Mouse (Mus musculus) erythroblast, embryonic 14.5 days (primary cell): ENCODE results near the gene Exosc10. TPM values are rescaled to one million over a fixed set of nuclear protein-coding genes. Genes with fewer than 3 reads are reported as not detected.

ENCODE experiments used
- H3K27me3 ChIP-seq: 2 replicates; pipeline ENCODE4 v1.6.1; 2012; ENCODE audit warnings: inconsistent platforms; ENCODE audit not compliant: control insufficient read depth
- H3K36me3 ChIP-seq: 2 replicates; pipeline ENCODE4 v1.6.1; 2012; ENCODE audit warnings: mild to moderate bottlenecking, inconsistent platforms; ENCODE audit not compliant: control insufficient read depth
- H3K4me1 ChIP-seq: 2 replicates; pipeline ENCODE4 v1.6.1; 2012; ENCODE audit warnings: inconsistent platforms; ENCODE audit not compliant: control insufficient read depth
- H3K4me3 ChIP-seq: replicated peaks from 2 replicates; pipeline ENCODE3; 2012; ENCODE audit warnings: moderate library complexity, mild to moderate bottlenecking, inconsistent platforms
- H3K9me3 ChIP-seq: 2 replicates; pipeline ENCODE4 v1.6.1; 2012; ENCODE audit warnings: low read length, inconsistent platforms, mixed read lengths; ENCODE audit not compliant: control insufficient read depth
- GATA1 ChIP-seq: IDR thresholded peaks from 2 replicates; pipeline ENCODE4 v1.6.1; 2012; ENCODE audit warnings: low read length, inconsistent platforms, mixed read lengths
- TAL1 ChIP-seq: IDR thresholded peaks from 3 replicates; pipeline ENCODE4 v1.6.1; 2012; ENCODE audit warnings: low read length, inconsistent platforms, mixed read lengths
- polyA plus RNA-seq: library from polyadenylated mRNA; stranded (reverse); fragments of >175 nt; gene quantifications from 2 replicates; pipeline ENCODE4 v1.2.3, GENCODE M21; 2012

The Exosc10 gene
- polyA plus RNA-seq, 1 experiment, result 3.1 TPM

- Histone ChIP-seq H3K36me3 (peaks cover 81% of the 10 kb centered on the region), H3K27me3 (no peaks in the 10 kb centered on the region), H3K4me1 (no peaks in the 10 kb centered on the region), H3K9me3 (no peaks in the 10 kb centered on the region), H3K4me3 (no peak overlapping the region)
- TF ChIP-seq TAL1, result no peak
- TF ChIP-seq GATA1, result no peak
Observed at GRCm38 (mm10) chr4:148612557-148612956, 54.3 kb downstream of the Exosc10 start.

GRCm38 (mm10) chr4:148613738-148614137 is 55.5 kb downstream of the Exosc10 start:
- Histone ChIP-seq H3K4me1 (no peaks in the 10 kb centered on the region), H3K27me3 (no peaks in the 10 kb centered on the region), H3K9me3 (no peaks in the 10 kb centered on the region), H3K4me3 (no peak overlapping the region), H3K36me3 (peaks cover 93% of the 10 kb centered on the region)
- TF ChIP-seq GATA1 (no peak), TAL1 (no peak)

- TF ChIP-seq GATA1, result no peak
- no peak for TF ChIP-seq TAL1
- Histone ChIP-seq H3K4me1 (peaks cover 13% of the 10 kb centered on the region), H3K4me3 (no peak overlapping the region), H3K9me3 (no peaks in the 10 kb centered on the region), H3K36me3 (peaks cover 100% of the 10 kb centered on the region), H3K27me3 (no peaks in the 10 kb centered on the region)
Observed at GRCm38 (mm10) chr4:148619805-148620204, 61.6 kb downstream of the Exosc10 start.

- Histone ChIP-seq H3K4me1 (peaks cover 19% of the 10 kb centered on the region), H3K9me3 (no peaks in the 10 kb centered on the region), H3K4me3 (no peak overlapping the region), H3K36me3 (peaks cover 98% of the 10 kb centered on the region), H3K27me3 (no peaks in the 10 kb centered on the region)
- no peak for TF ChIP-seq GATA1
- TF ChIP-seq TAL1, result no peak
Observed at GRCm38 (mm10) chr4:148620718-148621117, 62.5 kb downstream of the Exosc10 start.

- Histone ChIP-seq H3K4me3 (no peak overlapping the region), H3K36me3 (peaks cover 81% of the 10 kb centered on the region), H3K4me1 (peaks cover 29% of the 10 kb centered on the region), H3K9me3 (no peaks in the 10 kb centered on the region), H3K27me3 (no peaks in the 10 kb centered on the region)
- TF ChIP-seq TAL1 (no peak), GATA1 (no peak)
Observed at GRCm38 (mm10) chr4:148622485-148622884, 64.3 kb downstream of the Exosc10 start.

GRCm38 (mm10) chr4:148623609-148624008 is 65.4 kb downstream of the Exosc10 start:
- Histone ChIP-seq H3K27me3 (no peaks in the 10 kb centered on the region), H3K4me1 (peaks cover 35% of the 10 kb centered on the region), H3K36me3 (peaks cover 70% of the 10 kb centered on the region), H3K4me3 (peak overlapping the region; percentile 18), H3K9me3 (no peaks in the 10 kb centered on the region)
- no peak for TF ChIP-seq TAL1
- TF ChIP-seq GATA1, result no peak

GRCm38 (mm10) chr4:148625010-148625409 is 66.8 kb downstream of the Exosc10 start:
- peaks cover 56% of the 10 kb centered on the region for H3K36me3 ChIP-seq
- no peaks in the 10 kb centered on the region for H3K27me3 ChIP-seq
- TF ChIP-seq GATA1 (no peak), TAL1 (no peak)
- H3K4me3 ChIP-seq, result peak overlapping the region; percentile 100
- H3K4me1 ChIP-seq, result peaks cover 35% of the 10 kb centered on the region
- H3K9me3 ChIP-seq, result no peaks in the 10 kb centered on the region

GRCm38 (mm10) chr4:148625756-148626622 is 67.8 kb downstream of the Exosc10 start:
- TF ChIP-seq TAL1, result no peak
- no peak for TF ChIP-seq GATA1
- Histone ChIP-seq H3K4me1 (peaks cover 35% of the 10 kb centered on the region), H3K36me3 (peaks cover 46% of the 10 kb centered on the region)

GRCm38 (mm10) chr4:148626623-148627185 is 68.5 kb downstream of the Exosc10 start, which contains the start of gene Tardbp:
Gene Tardbp (minus strand): TSS chr4:148627019.
- peak within 1 kb of the TSS; percentile 100 for H3K4me3 ChIP-seq
- no peak for TF ChIP-seq GATA1
- no peak for TF ChIP-seq TAL1

More at GRCm38 (mm10) chr4:148625756-148626622, 67.8 kb downstream of the Exosc10 start:
- Histone ChIP-seq H3K4me3 (peak overlapping the region; percentile 100), H3K9me3 (no peaks in the 10 kb centered on the region), H3K27me3 (no peaks in the 10 kb centered on the region)

More at GRCm38 (mm10) chr4:148626623-148627185, 68.5 kb downstream of the Exosc10 start, which contains the start of gene Tardbp:
- Histone ChIP-seq H3K9me3 (no peaks in the 10 kb centered on the region), H3K4me1 (peaks cover 35% of the 10 kb centered on the region), H3K36me3 (peaks cover 39% of the 10 kb centered on the region), H3K27me3 (no peaks in the 10 kb centered on the region)
